Mouse (Mus musculus) MEL-GATA-1-ER (cell line): ENCODE measurements around the gene Mpdu1.
"Not testable (repeated sequence)": the region's sequence is repeated elsewhere in the genome, so short reads cannot be mapped to it uniquely, and the experiment has no call there.

Experiments used
- DNase-seq: peaks from one replicate; pipeline ENCODE4 v3.0.0-alpha.2; 2012; ENCODE audit warnings: low read depth; ENCODE audit errors: extremely low read depth

Gene Mpdu1

GRCm38 (mm10) chr11:69622406-69622805 lies 40.0 kb downstream of the Mpdu1 start:
- no peak for DNase-seq

- no peak for DNase-seq
Observed at GRCm38 (mm10) chr11:69621571-69622268, 40.7 kb downstream of the Mpdu1 start, which contains the start of gene Sat2. TSS of gene Sat2 (plus strand) at chr11:69622024.

GRCm38 (mm10) chr11:69620394-69621081 lies 41.9 kb downstream of the Mpdu1 start:
- no peak for DNase-seq

GRCm38 (mm10) chr11:69617805-69618204 lies 44.6 kb downstream of the Mpdu1 start, which contains the start of gene Shbg:
TSS of gene Shbg (minus strand) at chr11:69617905.
- DNase-seq, result no peak

DNA sequence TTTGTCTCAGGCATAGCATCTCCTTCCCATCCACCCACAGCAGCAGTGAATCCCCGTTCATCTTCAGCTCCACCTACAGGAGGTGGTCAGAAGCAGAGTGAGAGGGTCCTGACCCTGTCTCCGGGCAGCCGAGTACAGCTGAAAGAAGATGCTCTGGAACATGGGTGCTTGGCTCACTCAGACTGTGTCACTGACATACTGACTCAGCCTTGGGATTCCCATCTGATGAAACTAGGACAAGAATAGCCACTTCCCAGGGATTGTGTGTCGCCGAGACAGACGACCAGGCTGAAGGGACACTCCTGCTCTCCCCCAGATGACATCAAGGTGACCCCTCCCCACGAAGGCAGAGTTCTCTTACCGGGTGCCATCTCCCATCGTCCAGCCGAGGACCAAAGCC lies 45.7 kb downstream of the Mpdu1 start:
- no peak for DNase-seq

DNA sequence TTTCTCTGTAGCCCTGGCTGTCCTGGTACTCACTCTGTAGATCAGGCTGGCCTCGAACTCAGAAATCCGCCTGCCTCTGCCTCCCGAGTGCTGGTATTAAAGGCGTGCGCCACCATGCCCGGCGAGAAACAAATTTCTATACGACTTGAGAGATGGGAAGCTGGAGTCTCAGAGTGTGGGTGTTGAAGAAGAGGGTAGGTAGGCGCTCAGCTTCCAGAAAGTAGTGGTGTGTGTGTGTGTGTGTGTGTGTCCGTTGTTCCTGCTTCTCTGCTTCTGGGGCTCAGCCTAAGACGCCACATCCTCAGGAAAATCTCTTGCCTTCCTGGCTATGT lies 48.2 kb downstream of the Mpdu1 start:
- DNase-seq, result not testable (repeated sequence)

- DNase-seq, result no peak
Observed at GRCm38 (mm10) chr11:69613553-69614256, 48.7 kb downstream of the Mpdu1 start.

DNA sequence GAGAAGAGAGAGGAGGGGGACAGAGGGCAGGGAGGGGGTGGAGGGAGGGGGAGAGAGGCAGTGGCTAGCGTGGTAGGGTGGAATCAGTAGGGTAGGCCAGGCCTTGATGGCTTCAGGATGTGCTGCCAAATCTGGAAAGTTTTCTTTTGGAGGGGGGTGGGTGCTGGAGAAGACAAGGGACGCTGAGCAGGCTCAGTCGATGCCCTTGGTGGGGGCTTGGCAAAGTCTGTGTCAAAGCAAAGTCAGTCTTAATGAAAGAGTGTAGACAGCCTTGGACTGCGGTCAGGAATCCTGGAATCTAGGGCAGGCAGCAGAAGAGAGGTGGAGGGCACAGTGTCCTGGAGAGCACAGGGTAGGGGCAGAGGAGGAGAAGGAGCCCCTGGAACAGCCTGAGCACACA lies 51.5 kb downstream of the Mpdu1 start:
- DNase-seq, result no peak

GRCm38 (mm10) chr11:69609416-69609815 lies 53.0 kb downstream of the Mpdu1 start:
- DNase-seq, result no peak

GRCm38 (mm10) chr11:69608525-69608924 lies 53.9 kb downstream of the Mpdu1 start:
- DNase-seq, result no peak

DNA sequence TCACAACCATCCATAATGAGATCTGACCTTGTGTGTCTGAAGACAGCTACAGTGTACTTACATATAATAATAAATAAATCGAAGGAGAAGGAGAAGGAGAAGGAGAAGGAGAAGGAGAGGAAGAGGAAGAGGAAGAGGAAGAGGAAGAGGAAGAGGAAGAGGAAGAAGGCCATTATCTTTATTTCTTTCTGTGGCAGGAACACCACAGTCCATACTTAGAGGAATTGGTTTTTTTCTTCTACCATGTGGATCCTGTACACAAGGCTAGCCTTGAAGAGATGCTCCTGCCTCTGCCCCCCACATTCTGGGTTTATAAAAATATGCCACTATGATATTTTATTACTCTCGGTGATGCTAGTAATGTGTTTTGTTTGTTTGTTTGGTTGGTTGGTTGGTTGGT lies 55.6 kb downstream of the Mpdu1 start:
- DNase-seq, result no peak
